Mouse (Mus musculus) hindbrain, postnatal 0 days (tissue): Measurements from ENCODE around the gene Idua. TPM values are rescaled to one million over a fixed set of nuclear protein-coding genes. Genes with fewer than 3 reads are reported as not detected.

Experiments used
- ATAC-seq: fragments of 200-750 bp; cut with Nextera tagmentation; 2 replicates; pipeline ENCODE4 v1.8.0; 2017; ENCODE audit warnings: mild to moderate bottlenecking, moderate TSS enrichment, moderate library complexity
- DNase-seq: peaks from one replicate; pipeline ENCODE4 v3.0.0-alpha.2; 2015; ENCODE audit warnings: low spot score
- H3K27ac ChIP-seq: fragments of 300-500 bp; sonication (generic); 2 replicates; pipeline ENCODE4 v1.5.1; 2014; ENCODE audit warnings: mild to moderate bottlenecking
- H3K27me3 ChIP-seq: fragments of 300-500 bp; sonication (generic); 2 replicates; pipeline ENCODE4 v1.6.1; 2014; ENCODE audit warnings: low read length, mixed read lengths; ENCODE audit not compliant: insufficient read depth
- H3K36me3 ChIP-seq: fragments of 300-500 bp; sonication (generic); 2 replicates; pipeline ENCODE4 v1.6.1; 2014; ENCODE audit warnings: low read length, mixed read lengths; ENCODE audit not compliant: insufficient read depth
- H3K4me1 ChIP-seq: fragments of 300-500 bp; sonication (generic); 2 replicates; pipeline ENCODE4 v1.6.1; 2014; ENCODE audit warnings: antibody characterized with exemption, low read length, mixed read lengths; ENCODE audit not compliant: insufficient read depth
- H3K4me2 ChIP-seq: fragments of 300-500 bp; sonication (generic); 2 replicates; pipeline ENCODE4 v1.6.1; 2014; ENCODE audit warnings: low read depth, mild to moderate bottlenecking, low read length, moderate library complexity, mixed read lengths
- H3K4me3 ChIP-seq: fragments of 300-500 bp; sonication (generic); 2 replicates; pipeline ENCODE4 v1.5.1; 2014; ENCODE audit warnings: low read length
- H3K9ac ChIP-seq: fragments of 300-500 bp; sonication (generic); replicated peaks from 2 replicates; pipeline ENCODE4 v1.6.1; 2014; ENCODE audit warnings: mild to moderate bottlenecking, low read length, moderate library complexity, mixed read lengths
- H3K9me3 ChIP-seq: fragments of 300-500 bp; sonication (generic); 2 replicates; pipeline ENCODE4 v1.6.1; 2016; ENCODE audit warnings: low read length, mixed read lengths
- CTCF ChIP-seq: IDR thresholded peaks from 2 replicates; pipeline ENCODE4 v1.5.1; 2016; ENCODE audit warnings: antibody characterized with exemption, control low read depth, low read depth
- WGBS: fragments of 180-500 bp; shearing (Covaris S2); extraction: QIAGEN DNeasy Blood & Tissue Kit; methylation state at CpG from one replicate; pipeline ENCODE4 v1.1.7; 2014; 5-methylcytosine and 5-hydroxymethylcytosine counted together
- polyA plus RNA-seq: library from polyadenylated mRNA; unstranded; fragments of >200 nt; fragmentation: Nextera tagmentation; extraction: Ambion mirVana; gene quantifications from 2 replicates; pipeline ENCODE4 v1.2.1, GENCODE M21; 2015
- total RNA-seq: library from RNA; depleted of rRNA; stranded (reverse); fragments of >200 nt; gene quantifications from 2 replicates; pipeline ENCODE4 v1.2.3, GENCODE M21; 2014; rRNA removed

Gene Idua
- 4.9 and 11.4 TPM in 2 replicates for total RNA-seq
- 8.0 and 8.2 TPM in 2 replicates for polyA plus RNA-seq

DNA sequence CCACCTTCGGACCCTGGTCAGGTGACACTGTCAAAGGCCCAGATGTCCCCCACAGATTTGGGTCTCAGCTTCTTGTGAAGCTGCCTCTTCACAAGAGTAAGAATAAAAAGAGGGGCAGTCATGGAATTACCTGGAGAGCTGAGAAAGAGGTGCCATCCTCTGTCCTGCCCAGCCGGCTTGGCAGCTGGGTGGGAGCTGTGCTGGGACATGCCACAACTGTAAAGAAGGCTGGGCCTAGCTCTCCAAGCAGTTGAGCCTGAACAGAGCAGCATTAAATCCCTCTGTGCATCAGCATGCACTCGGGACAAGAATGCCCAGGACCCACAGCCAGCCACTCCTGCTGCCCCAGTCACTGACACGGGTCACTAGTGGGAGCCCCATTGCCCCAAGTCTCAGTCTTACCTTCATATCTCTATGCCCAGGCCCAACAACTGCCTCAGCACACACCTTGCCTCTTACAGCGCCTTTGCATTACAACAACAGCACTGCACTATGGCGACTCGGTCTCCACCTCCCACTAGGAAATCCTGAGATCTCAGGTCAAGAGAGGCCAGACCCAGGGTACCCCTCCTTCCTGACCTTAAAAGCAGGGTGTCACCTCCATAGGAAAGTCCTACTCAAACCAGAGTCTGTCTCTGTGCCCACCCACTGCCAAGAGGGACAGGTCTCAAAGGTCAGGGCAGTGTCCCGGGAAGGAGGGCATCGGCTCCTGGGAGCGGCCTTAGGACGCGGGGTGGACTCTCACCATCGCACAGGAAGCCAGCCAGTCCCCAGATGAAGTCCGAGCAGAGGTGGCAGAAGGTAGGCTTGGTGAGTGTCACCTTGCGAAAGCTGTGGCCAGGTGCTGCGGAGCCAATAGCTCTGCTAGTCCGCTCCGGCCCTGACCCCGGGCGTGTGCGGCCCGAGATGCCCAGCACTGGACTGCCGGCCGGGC lies at the start of gene Idua:
Idua (plus strand) TSS at position 634 of the 934 bp plus-strand sequence.
- Histone ChIP-seq H3K27me3 (no peaks in the 10 kb centered on the region), H3K9me3 (no peaks in the 10 kb centered on the region), H3K27ac (peak within 1 kb of the TSS; percentile 67; the same call in 1 of the 2 replicates), H3K36me3 (peaks cover 24% of the 10 kb centered on the region), H3K4me1 (peaks cover 9% of the 10 kb centered on the region), H3K4me3 (peak within 1 kb of the TSS; percentile 87), H3K4me2 (peak within 1 kb of the TSS; percentile 75), H3K9ac (peak within 1 kb of the TSS; percentile 92)
- ATAC-seq = peak; percentile 75
- WGBS = 9% methylated on average over 24 of the region's 24 CpGs
- DNase-seq = no peak
- no peak for TF ChIP-seq CTCF

- 95% methylated on average over 1 of the region's 1 CpGs for WGBS
- Histone ChIP-seq H3K9ac (no peak overlapping the region), H3K9me3 (no peaks in the 10 kb centered on the region), H3K4me2 (no peak overlapping the region), H3K27me3 (no peaks in the 10 kb centered on the region), H3K4me3 (no peak overlapping the region), H3K4me1 (no peaks in the 10 kb centered on the region), H3K27ac (no peak overlapping the region), H3K36me3 (peaks cover 66% of the 10 kb centered on the region)
- DNase-seq (no peak), ATAC-seq (no peak)
- no peak for TF ChIP-seq CTCF
Observed at GRCm38 (mm10) chr5:108610426-108610825, 49.7 kb upstream of the Idua start.

GRCm38 (mm10) chr5:108621870-108622269 lies 38.3 kb upstream of the Idua start:
- ATAC-seq (no peak), DNase-seq (no peak)
- WGBS = 71% methylated on average over 2 of the region's 2 CpGs
- Histone ChIP-seq H3K36me3 (peaks cover 38% of the 10 kb centered on the region), H3K27ac (no peak overlapping the region), H3K4me2 (no peak overlapping the region), H3K4me3 (no peak overlapping the region), H3K4me1 (0 out of 2 replicates have a peak, but pooled peaks cover 3% of the 10 kb centered on the region), H3K27me3 (no peaks in the 10 kb centered on the region), H3K9ac (no peak overlapping the region), H3K9me3 (no peaks in the 10 kb centered on the region)
- no peak for TF ChIP-seq CTCF

GRCm38 (mm10) chr5:108626050-108626660 lies 34.0 kb upstream of the Idua start:
- Histone ChIP-seq H3K36me3 (peaks cover 27% of the 10 kb centered on the region), H3K9ac (no peak overlapping the region), H3K4me3 (no peak overlapping the region), H3K4me1 (peaks cover 16% of the 10 kb centered on the region), H3K27ac (no peak overlapping the region), H3K9me3 (no peaks in the 10 kb centered on the region), H3K27me3 (no peaks in the 10 kb centered on the region), H3K4me2 (no peak overlapping the region)
- no peak for DNase-seq
- TF ChIP-seq CTCF = no peak
- WGBS = 78% methylated on average over 4 of the region's 4 CpGs
- ATAC-seq = no peak

- Histone ChIP-seq H3K27ac (peak overlapping the region; percentile 88), H3K27me3 (no peaks in the 10 kb centered on the region), H3K4me1 (peaks cover 16% of the 10 kb centered on the region), H3K9me3 (no peaks in the 10 kb centered on the region), H3K9ac (peak overlapping the region; percentile 83), H3K36me3 (peaks cover 7% of the 10 kb centered on the region), H3K4me3 (peak overlapping the region; percentile 71), H3K4me2 (peak overlapping the region; percentile 85)
- DNase-seq = no peak
- ATAC-seq = peak; percentile 87
- WGBS = 2% methylated on average over 32 of the region's 32 CpGs
- TF ChIP-seq CTCF = no peak
Observed at GRCm38 (mm10) chr5:108628891-108629633, 31.1 kb upstream of the Idua start.
